Mouse (Mus musculus): ENCODE results near the gene Vamp5. TPM values are rescaled to one million over a fixed set of nuclear protein-coding genes. Genes with fewer than 3 reads are reported as not detected.
A peak's percentile ranks its signal among the peaks of the same experiment; 100 is the strongest.

The Vamp5 gene
- total RNA-seq, 2 experiments from 2014 or later: 97.2 to 99.9 TPM

- no peak for DNase-seq
Observed at GRCm38 (mm10) chr6:72366844-72367443, 13.3 kb downstream of the Vamp5 start, which contains the start of gene Rnf181. TSS of gene Rnf181 (minus strand) at chr6:72366956.

- DNase-seq: no peak
Observed at GRCm38 (mm10) chr6:72366304-72366703, 14.0 kb downstream of the Vamp5 start.

DNA sequence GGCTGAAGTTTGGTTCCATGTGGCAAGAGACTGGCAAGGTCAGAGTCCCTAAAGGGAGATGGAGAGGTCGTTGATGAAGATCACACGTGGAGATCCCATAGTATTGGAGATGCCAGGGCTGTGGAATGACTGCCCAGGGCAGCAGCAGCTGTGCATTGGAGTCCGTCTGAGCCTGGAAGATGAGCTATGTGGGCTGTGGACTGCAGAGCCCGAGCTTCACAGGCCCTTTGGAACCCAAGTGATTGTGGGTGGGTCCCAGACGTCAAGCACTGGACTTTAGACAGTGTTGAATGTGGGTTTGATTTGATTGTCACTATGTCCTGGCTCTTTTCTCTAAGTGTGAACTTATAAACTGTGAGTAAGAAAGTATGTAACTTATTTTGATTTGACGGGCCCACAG is 15.3 kb downstream of the Vamp5 start:
- no peak for DNase-seq

DNA sequence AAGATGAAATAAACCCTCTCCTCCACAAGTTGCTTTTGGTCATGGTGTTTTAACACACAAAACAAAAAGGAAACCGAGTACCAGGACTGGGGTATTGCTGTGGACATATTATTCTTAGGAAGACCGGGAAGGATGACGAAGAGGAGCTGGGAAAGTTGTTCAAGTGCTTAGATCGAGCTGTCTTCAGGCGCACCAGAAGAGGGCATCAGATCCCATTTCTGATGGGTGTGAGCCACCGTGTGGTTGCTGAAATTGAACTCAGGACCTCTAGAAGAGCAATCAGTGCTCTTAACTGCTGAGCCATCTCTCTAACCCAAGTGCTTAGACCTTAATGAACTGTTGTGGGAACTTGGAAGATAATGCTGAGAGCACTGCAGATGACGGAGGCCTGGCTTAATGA is 16.3 kb downstream of the Vamp5 start:
- no peak for DNase-seq

DNA sequence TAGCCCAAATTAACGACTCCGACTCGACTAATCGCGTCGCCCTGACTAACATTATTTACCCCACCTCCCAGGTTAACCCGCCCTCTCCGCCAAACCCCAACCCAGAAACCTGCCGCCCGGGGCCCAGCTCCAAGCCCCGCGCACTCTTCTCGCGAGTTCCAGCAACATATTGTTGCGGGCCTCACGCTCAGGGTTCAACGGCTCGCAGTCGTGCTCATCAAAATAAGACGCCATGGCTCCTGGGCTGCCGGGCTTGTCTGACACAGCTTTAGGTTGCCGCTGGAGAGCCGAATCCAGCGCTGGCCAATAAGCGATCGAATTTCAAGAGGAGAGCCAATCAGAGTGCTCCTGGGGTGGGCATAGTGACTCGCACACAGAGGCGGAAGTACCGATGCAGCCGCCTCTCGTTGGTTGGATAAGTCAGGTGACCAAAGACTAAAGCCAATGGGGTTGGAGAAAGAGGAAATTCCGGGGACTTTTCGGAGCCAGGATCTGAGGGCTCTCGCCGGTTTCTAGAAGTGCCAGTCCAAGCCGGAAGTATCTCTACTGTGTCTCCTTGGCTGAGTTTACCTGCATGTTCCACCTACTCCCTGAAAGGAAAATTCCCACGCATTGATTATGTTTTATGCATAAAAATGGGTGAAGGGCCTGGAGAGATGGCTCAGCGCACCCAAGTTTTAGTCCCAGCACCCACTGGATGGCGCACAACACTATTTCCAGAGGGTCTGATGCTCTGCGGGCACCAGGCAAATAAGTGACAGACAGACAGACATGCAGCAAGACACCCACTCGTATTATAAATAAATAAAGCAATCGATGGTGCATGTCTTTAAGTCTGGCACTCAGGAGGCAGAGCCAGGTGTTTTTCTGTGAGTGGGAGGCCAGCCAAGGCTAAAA is 17.9 kb downstream of the Vamp5 start:
- peak; percentile 97 for DNase-seq

- DNase-seq: no peak
Observed at GRCm38 (mm10) chr6:72361121-72361551, 19.1 kb downstream of the Vamp5 start.

DNA sequence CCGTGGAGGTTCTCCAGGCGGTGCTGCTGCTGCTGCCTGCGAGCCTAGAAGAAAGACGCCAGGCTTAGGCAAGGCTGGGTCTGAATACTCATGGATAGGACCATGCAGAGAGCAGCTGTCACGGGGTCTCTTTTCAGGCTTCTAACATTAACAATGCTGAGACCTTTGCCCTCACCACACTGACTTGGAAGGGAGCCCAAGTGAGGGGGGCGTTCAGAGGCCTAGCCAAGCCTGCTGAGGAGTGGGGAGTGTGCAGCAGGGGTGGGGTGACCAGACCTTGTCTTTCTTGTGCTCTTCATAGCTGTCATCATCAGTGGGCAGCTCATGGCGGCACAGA is 19.7 kb downstream of the Vamp5 start:
- no peak for DNase-seq

DNA sequence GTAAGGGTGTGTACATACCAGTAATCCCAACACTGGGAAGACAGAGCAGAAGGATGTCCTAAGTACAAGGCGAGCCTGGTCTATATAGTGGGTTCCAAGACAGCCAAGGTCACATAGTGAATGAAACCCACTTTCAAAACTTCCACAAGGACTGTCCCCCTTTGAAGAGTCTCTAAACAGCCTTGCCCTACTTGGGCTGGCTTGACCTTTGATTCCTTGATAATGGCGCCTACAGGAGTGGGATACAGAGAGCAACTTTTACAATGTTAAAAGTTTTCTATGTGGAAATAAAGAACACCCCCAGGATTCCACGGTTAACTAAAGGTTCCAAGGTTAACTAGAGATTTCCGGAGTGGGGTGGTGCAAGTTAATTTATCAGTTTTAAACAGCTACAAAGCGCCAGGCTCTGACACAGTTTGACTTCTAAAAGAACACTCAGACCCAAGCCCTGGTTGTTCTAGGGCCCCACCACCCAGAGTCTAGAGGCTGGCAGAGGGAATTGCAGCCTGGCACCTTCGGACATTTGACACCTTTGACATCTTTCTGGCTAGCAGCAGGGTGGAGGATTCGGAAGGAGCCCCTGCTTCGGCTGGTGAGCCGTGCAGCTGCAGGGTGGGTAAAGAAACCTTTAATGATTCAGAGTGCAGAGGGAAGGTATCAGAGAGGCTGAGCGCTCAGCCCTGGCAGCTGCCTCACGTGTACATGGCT is 20.2 kb downstream of the Vamp5 start:
- no peak for DNase-seq

GRCm38 (mm10) chr6:72359343-72359742 is 20.9 kb downstream of the Vamp5 start:
- DNase-seq: no peak

GRCm38 (mm10) chr6:72358086-72358764 is 22.0 kb downstream of the Vamp5 start:
- no peak for DNase-seq

DNA sequence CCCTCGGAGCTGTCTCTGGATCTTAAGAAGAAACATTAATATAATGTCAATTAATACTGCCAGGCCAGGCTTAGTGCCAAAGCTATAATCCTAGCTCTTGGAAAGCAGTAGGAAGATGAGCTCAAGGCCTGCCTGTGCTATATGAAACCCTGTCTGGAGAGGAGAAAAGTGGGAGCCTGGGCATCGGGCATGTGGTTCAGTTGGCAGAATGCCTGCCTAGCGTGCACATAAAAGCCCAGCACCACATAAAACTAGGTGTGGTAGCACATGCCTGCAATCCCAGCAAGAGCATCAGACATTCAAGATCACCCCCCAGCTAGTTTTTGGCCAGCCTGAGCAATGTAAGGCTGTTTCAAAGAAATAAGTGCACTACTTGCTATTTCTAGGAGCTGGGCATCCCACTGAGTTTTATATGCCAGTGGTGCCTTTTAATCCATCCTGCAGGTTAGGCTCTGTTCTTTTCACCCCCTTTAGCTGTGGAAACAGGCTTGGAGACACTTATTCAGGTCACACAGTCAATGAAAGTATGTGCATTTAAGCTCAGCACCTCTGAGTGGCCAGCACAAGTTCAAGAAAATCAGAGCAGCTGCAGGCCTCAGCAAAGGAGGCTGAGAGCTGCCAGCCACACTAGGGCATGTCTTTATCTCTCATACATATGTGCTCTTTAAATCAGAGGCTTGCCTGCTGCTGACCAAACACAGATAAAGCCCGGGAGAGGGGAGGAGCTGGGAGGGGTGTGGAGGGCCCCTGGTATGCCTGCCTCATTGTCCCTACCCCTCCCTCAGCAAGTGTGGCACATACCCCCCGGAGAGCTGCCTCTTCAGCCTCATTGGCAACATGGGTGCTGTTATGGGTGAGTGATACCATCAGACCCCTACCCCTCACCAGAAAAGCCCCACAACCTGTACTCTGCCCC is 22.8 kb downstream of the Vamp5 start:
- DNase-seq: no peak

DNA sequence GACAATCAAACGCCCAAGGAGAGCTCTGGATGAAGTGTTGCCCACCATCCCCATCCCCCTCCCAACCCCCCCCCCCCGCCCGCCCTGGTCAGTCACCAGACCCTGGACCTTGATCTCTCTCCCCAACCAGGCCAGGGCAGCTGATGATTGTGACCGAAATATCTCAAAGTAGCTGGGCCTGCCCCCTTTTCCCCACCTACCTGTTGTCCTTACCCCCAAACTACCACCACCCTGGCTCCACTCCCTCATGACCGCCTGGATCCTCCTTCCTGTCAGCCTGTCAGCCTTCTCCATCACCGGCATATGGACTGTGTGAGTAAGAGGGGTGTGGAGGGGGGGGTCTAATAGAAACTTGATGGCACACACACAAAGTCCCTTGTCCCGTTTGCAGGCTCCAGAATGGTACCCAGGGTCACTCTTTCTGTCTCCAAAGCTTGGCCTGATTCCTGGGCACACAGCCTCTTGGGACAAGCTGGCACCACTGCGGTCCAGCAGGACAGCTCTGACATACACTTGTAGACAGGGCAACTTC is 24.2 kb downstream of the Vamp5 start:
- DNase-seq: no peak

DNA sequence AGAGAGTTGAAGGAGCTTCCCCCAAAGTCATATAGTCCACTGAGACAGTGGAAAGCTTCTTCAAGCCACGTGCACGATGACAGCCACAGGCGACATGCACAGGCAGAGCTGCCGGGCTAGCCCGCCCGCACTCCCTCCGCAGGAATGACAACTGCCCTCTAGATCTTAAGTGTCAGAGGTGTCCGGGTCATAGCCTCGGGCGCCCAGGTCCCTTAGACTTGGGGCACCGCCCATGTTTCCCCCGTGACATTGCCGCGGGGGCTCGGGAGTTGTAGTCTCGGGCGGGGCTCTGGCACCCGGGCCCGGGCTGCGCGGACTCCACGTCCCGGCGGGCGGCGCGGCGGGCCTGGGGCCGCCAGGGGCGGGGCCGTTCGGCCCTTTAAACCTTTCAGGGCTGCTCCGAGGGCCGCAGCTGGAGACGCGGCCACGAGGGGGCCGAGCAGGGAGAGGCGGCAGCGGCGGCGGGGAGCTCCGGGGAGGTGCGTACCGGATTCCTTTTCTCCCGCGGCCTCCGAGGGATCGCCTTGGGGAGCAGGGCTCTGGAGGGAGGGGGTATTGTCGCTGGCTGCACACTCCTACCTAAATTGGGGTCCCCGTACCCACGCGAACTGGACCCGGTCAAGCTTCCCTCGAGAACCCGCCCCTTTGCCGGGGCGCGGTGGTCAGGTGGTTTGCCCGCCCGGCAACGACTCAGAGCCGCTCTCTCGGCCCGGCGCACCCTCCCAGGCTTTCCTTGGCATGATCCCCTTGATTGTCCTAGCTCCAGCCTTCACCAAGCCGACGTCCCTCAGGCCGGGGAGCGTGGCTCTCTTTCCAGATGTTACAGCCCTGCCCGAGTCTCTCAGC is 25.0 kb downstream of the Vamp5 start, which contains the start of gene Tmem150a:
Gene Tmem150a, plus strand, starts transcription at position 382 of the 846 bp plus-strand sequence.
- peak; percentile 93 for DNase-seq

DNA sequence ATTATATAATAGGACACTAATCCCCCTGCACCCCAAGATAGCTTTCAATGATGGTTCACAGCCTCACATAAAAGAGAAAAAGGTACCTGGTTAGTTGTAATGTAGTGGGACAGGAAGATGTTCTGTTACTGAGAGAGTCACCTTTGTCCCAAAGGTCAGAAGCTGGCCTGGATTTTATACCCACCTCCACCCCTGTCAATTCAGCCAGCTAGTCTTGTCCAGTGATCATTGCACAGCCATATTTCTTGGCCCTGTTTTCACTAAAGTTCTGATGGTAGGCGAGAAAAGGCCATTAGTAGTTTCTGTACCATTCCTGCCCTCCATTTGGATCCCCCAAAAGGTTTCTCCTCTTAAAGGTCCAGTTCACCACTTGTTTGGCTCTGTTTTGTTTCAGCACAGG is 26.2 kb downstream of the Vamp5 start:
- DNase-seq: no peak

DNA sequence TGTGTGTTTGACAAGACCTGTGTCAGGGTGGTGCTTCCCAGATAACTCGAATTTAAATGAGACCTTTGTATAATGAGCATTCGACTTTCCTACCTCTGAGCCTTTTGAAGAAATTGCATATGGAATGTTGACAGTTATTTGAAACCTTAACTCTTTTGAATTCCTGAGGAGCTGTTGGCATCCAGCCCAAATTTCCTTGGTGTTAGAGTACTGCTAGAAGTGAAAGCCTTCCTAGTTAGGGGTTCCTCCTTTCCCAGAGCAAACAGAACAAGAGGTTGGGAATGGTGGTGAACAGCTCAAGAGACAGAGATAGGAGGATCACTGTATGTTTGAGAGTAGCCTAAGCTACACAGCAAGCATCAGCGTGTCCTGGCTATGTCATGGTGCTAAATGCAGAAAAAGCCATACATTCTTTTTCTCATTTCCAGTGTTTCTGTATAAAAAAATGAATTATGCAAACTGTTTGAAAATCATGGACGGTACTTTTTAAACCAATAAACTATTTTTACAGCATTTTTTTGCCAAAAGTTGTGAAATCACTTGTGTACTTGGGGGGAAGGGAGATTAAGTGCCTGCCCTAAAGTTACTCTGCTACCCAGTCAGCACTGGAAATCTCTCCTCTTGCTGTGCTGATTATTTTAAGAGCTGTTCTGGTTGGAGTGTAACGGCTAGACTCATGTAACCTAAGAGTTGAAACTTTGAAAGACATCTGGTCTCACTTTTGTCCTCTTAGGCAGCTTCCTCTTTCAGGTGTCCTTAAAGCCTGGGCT is 27.4 kb downstream of the Vamp5 start:
- no peak for DNase-seq

DNA sequence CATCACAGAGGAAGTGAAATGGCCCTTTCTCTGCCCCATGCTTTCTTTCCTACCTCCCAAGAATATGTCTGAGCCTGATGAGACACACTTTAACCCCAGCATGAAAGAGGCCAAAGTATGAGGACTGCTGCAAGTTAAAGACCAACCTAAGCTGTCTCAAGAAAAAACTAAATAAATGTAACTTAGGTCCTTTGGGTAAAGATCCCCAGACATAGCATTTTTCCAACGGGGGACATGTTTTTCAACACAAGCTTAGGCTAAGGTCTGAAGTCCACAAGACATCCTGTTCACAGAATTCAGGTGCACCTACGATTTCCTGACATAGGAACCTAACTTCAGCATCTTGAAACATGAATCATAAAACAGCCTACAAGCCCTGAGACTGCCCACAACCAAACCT is 30.1 kb downstream of the Vamp5 start:
- no peak for DNase-seq

- DNase-seq: no peak
Observed at GRCm38 (mm10) chr6:72348411-72348810, 31.9 kb downstream of the Vamp5 start.

DNA sequence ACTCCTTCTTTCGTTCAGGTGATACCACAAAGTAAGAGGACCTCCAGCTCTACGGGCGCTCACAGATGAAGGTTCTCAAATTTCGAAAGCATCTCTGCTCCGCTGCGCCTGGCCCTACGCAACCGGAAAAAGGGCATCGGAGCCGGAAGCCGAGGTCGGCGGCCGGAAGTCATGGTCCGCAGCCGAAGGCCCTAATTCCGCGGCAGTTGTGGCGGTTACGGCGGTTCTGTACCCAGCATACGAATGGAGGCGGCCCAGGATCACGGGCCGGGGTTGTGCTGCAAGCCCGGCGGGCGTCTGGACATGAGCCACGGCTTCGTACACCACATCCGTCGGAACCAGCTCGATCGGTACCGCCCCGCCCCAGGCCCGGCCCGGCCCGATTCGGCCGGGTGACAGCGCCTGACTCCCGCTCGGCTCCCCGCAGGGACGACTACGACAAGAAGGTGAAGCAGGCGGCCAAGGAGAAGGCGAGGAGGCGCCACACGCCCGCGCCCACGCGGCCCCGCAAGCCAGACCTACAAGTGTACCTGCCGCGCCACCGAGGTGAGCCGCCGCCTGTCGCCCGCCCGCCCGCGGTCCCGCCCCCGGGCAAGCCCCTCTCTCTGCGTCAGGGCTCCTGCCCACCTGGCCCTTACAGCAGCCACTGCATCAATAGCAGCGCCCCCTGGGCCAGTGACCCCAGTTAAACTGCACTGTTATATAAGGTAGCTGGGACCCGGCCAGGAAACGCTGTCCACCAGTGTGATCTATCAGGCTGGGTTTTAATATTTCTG is 32.9 kb downstream of the Vamp5 start, which contains the start of gene 0610030E20Rik:
Gene 0610030E20Rik, plus strand, starts transcription at position 152 of the 776 bp plus-strand sequence.
- DNase-seq: peak; percentile 79

Measured in gastrocnemius, postnatal 25 days (tissue).